Mouse (Mus musculus) heart, embryonic 10.5 days (tissue): ENCODE results near the gene Cib2. TPM values are rescaled to one million over a fixed set of nuclear protein-coding genes. Genes with fewer than 3 reads are reported as not detected.

Experiments
- DNase-seq: peaks from one replicate; pipeline ENCODE4 v3.0.0-alpha.2; 2017; ENCODE audit warnings: low spot score
- H3K27ac ChIP-seq: fragments of 300-500 bp; sonication (generic); 2 replicates; pipeline ENCODE4 v1.5.1; 2016; ENCODE audit warnings: mild to moderate bottlenecking
- H3K27me3 ChIP-seq: fragments of 300-500 bp; sonication (generic); 2 replicates; pipeline ENCODE4 v1.6.1; 2016; ENCODE audit warnings: mild to moderate bottlenecking; ENCODE audit not compliant: poor library complexity, insufficient read depth, severe bottlenecking
- H3K36me3 ChIP-seq: fragments of 300-500 bp; sonication (generic); 2 replicates; pipeline ENCODE4 v1.6.1; 2016; ENCODE audit warnings: mild to moderate bottlenecking, moderate library complexity
- H3K4me1 ChIP-seq: fragments of 300-500 bp; sonication (generic); 2 replicates; pipeline ENCODE4 v1.6.1; 2016; ENCODE audit warnings: mild to moderate bottlenecking
- H3K4me3 ChIP-seq: fragments of 300-500 bp; sonication (generic); 2 replicates; pipeline ENCODE4 v1.5.1; 2016; ENCODE audit warnings: mild to moderate bottlenecking, moderate library complexity
- H3K9me3 ChIP-seq: fragments of 300-500 bp; sonication (generic); 2 replicates; pipeline ENCODE4 v1.6.1; 2016; ENCODE audit warnings: mild to moderate bottlenecking, moderate library complexity
- WGBS: fragments of 180-500 bp; shearing (Covaris S2); methylation state at CpG from one replicate; pipeline ENCODE4 v1.1.7; 2016; 5-methylcytosine and 5-hydroxymethylcytosine counted together
- polyA plus RNA-seq: library from polyadenylated mRNA; unstranded; fragments of >200 nt; fragmentation: Nextera tagmentation; extraction: Ambion mirVana; gene quantifications from 2 replicates; pipeline ENCODE4 v1.2.1, GENCODE M21; 2016

Gene Cib2
- polyA plus RNA-seq, 1 experiment from 2014 or later: 5.5 TPM

GRCm38 (mm10) chr9:54571130-54571839 lies 11.3 kb upstream of the Cib2 start:
- Histone ChIP-seq H3K27me3 (no peaks in the 10 kb centered on the region), H3K4me3 (no peak overlapping the region), H3K9me3 (no peaks in the 10 kb centered on the region), H3K36me3 (no peaks in the 10 kb centered on the region), H3K27ac (no peak overlapping the region), H3K4me1 (no peaks in the 10 kb centered on the region)
- no peak for DNase-seq
- 80% methylated on average over 9 of the region's 9 CpGs for WGBS

GRCm38 (mm10) chr9:54568732-54569131 lies 8.7 kb upstream of the Cib2 start:
- Histone ChIP-seq H3K27ac (no peak overlapping the region), H3K36me3 (no peaks in the 10 kb centered on the region), H3K4me1 (no peaks in the 10 kb centered on the region), H3K4me3 (no peak overlapping the region), H3K27me3 (no peaks in the 10 kb centered on the region), H3K9me3 (no peaks in the 10 kb centered on the region)
- DNase-seq: no peak
- 40% methylated on average over 2 of the region's 2 CpGs for WGBS

GRCm38 (mm10) chr9:54566958-54567357 lies 6.9 kb upstream of the Cib2 start:
- 51% methylated on average over 4 of the region's 4 CpGs for WGBS
- Histone ChIP-seq H3K4me3 (no peak overlapping the region), H3K4me1 (no peaks in the 10 kb centered on the region), H3K36me3 (no peaks in the 10 kb centered on the region), H3K27ac (no peak overlapping the region), H3K9me3 (no peaks in the 10 kb centered on the region), H3K27me3 (no peaks in the 10 kb centered on the region)
- DNase-seq: no peak

DNA sequence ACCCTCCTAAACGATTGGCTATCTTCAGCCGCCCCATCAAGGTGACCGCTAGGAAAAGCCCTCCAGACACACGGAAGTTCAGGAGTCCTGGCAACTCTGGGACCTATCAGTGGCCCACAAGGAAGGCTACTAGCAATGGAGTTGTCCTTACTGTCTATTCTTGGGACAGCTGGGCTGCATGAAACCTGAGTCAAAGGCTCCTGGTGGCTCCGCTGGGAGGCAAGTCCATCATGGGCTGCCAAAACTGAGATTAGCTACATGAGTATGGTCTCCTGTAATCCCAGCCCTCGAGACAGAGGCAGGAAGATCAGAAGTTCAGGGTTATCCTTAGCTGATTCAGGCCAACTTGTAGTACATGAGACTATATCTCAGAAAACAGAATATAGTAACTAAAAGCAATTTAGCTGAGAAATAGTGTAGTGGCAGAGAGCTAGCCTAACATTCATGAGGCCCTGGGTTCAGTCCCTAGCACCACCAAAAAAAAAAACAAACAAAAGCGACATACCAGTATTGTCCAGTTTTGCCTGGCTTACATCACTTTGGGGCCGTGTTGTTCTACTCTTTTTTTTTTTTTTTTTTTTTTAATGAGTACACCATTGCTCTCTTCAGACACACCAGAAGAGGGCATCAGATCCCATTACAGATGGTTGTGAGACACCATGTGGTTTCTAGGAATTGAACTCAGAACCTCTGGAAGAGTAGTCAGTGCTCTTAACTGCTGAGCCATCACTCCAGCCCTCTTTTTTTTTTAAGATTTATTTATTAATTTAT lies 998 bp upstream of the Cib2 start:
- Histone ChIP-seq H3K36me3 (no peaks in the 10 kb centered on the region), H3K4me3 (no peak overlapping the region), H3K9me3 (no peaks in the 10 kb centered on the region), H3K4me1 (peaks cover 12% of the 10 kb centered on the region; the same call in 1 of the 2 replicates), H3K27ac (no peak overlapping the region), H3K27me3 (peaks cover 23% of the 10 kb centered on the region)
- WGBS: 82% methylated on average over 8 of the region's 8 CpGs
- no peak for DNase-seq

DNA sequence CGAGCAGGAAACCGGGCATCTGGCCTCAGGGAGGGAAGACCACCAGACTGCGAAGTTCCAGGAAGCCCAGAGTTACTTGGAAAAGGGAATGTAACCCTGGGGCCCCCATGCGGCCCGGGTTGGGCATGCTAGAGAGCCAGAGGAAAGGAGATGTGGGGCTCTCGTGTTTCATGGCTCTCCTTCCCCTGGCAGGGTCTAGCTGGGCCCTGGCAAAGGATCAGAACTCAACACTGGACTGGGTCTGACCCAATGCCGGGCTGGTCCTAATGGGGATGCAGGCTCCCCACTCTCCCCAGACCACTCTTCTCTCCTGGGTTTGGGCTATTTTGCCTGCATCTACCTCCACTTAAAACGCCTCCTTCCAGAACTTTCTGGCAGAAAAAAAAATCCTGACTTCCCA lies 1.3 kb downstream of the Cib2 start:
- H3K36me3 ChIP-seq: no peaks in the 10 kb centered on the region
- no peak overlapping the region for H3K4me3 ChIP-seq
- peaks cover 38% of the 10 kb centered on the region for H3K27me3 ChIP-seq
- DNase-seq: no peak
- H3K9me3 ChIP-seq: no peaks in the 10 kb centered on the region
- peaks cover 12% of the 10 kb centered on the region; the same call in 1 of the 2 replicates for H3K4me1 ChIP-seq
- no peak overlapping the region for H3K27ac ChIP-seq
- 69% methylated on average over 8 of the region's 8 CpGs for WGBS

GRCm38 (mm10) chr9:54555044-54555443 lies 5.0 kb downstream of the Cib2 start:
- no peak overlapping the region for H3K27ac ChIP-seq
- peaks cover 8% of the 10 kb centered on the region; the same call in 1 of the 2 replicates for H3K4me1 ChIP-seq
- no peaks in the 10 kb centered on the region for H3K36me3 ChIP-seq
- peaks cover 44% of the 10 kb centered on the region for H3K27me3 ChIP-seq
- DNase-seq: no peak
- H3K4me3 ChIP-seq: no peak overlapping the region
- WGBS: 60% methylated on average over 2 of the region's 2 CpGs
- no peaks in the 10 kb centered on the region for H3K9me3 ChIP-seq

- Histone ChIP-seq H3K27ac (no peak overlapping the region), H3K27me3 (peaks cover 22% of the 10 kb centered on the region), H3K4me3 (no peak overlapping the region), H3K36me3 (no peaks in the 10 kb centered on the region), H3K4me1 (no peaks in the 10 kb centered on the region), H3K9me3 (no peaks in the 10 kb centered on the region)
- DNase-seq: no peak
- WGBS: 14% methylated on average over 5 of the region's 5 CpGs
Observed at GRCm38 (mm10) chr9:54552409-54552808, 7.6 kb downstream of the Cib2 start.

DNA sequence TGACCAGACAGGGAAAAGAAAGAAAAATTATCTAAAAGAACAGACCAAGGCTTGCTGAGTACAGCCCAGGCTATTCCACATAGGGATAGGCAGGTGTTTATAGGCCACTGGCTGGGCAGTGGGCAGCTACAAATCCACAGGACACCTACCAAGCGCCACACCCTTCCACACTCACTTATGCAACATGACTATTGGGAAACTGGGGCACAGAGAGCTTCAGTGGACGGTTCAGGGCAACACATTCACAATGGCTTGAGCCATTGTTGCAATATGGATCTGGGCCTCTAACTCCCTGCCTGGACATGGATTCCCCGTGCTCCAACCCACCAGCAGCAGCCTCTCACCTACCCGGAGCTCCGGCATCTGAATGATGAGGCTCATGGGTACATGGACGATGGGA lies 10.6 kb downstream of the Cib2 start:
- H3K4me3 ChIP-seq: no peak overlapping the region
- H3K4me1 ChIP-seq: peaks cover 4% of the 10 kb centered on the region
- no peaks in the 10 kb centered on the region for H3K9me3 ChIP-seq
- no peaks in the 10 kb centered on the region for H3K36me3 ChIP-seq
- peaks cover 9% of the 10 kb centered on the region for H3K27me3 ChIP-seq
- no peak for DNase-seq
- whole genome bisulfite sequencing: 85% methylated on average over 6 of the region's 6 CpGs
- no peak overlapping the region for H3K27ac ChIP-seq

DNA sequence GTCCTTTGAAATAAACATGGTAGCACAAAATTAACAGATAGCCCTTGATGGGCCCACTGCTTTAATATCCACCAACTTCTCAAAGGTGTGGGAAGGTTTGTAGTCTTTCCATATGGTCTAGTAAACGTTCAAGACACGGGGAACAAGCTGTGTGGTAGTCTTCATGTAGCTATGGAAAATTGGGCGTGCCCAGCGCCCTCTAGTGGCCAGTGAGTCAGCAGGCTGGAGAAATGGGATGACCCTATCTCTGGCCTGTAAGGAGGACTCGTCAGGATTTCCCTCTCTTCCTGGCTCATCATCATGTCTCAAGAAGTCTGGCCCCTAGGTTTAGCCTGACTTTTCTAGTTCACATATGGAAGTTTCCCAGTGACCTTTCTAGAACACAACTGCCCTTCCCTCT lies 12.5 kb downstream of the Cib2 start:
- 25% methylated on average over 5 of the region's 5 CpGs for WGBS
- DNase-seq: peak; percentile 84

DNA sequence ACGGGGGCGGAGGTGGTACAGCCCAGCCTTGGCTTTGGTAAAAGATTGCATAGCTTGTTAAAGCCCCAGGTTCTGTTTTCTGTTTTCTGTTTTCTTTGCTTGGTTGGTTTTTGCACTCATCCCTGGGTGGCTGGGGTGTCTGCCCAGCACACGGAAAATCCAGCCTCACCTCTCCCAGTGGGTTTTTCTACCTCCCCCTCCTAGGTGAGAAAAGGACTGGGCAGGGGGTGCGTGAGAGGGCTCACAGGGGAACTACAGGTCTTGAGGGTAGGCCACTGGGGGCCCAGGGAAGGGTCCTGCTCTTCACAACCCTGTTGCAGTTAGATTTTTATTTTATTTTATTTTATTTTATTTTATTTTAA lies 15.1 kb downstream of the Cib2 start:
- peaks cover 4% of the 10 kb centered on the region for H3K4me1 ChIP-seq
- H3K36me3 ChIP-seq: no peaks in the 10 kb centered on the region
- no peak for DNase-seq
- no peaks in the 10 kb centered on the region; the same call in 1 of the 2 replicates for H3K27me3 ChIP-seq
- H3K27ac ChIP-seq: no peak overlapping the region
- no peak overlapping the region for H3K4me3 ChIP-seq
- H3K9me3 ChIP-seq: no peaks in the 10 kb centered on the region
- WGBS: 84% methylated on average over 4 of the region's 4 CpGs

More for the DNA sequence above, 12.5 kb downstream of the Cib2 start:
- H3K27ac ChIP-seq: no peak overlapping the region
- no peaks in the 10 kb centered on the region for H3K9me3 ChIP-seq
- H3K27me3 ChIP-seq: peaks cover 2% of the 10 kb centered on the region
- no peaks in the 10 kb centered on the region for H3K36me3 ChIP-seq
- peaks cover 4% of the 10 kb centered on the region for H3K4me1 ChIP-seq
- no peak overlapping the region for H3K4me3 ChIP-seq

DNA sequence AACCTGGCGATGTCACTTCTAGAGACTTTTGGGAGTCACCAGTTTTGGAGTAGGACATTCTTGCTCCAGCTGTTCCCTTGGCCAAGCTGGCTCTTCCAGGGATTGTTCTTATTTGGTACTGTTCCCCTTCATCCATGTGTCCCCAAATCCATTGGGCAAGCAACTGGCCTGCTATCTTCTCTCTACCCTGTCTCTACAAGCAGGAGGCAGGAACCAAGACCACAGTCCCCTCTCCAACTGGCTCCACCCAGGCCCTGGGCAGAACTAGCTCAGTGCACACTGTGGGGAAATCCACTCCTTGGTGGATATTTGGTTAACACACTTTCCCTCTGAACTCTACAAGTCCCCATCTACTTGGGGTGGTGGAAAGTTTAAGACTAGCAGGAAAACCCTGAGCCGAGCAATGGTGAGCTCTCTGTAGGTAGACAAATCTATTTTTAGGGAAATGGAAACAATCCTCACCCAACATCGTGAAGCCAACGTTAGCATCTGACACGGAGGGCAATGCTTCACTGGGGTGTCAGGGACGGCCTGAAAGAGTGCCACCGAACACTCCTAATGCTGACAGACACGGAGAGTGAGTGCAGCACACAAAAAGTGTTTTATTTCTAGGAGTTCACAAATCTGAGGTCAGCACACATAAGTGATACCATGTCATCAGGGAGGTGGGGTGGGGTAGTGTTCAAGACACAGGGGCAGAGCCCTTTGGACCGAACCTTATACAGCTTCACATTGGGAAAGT lies 15.6 kb downstream of the Cib2 start:
- Histone ChIP-seq H3K4me1 (peaks cover 4% of the 10 kb centered on the region), H3K4me3 (no peak overlapping the region), H3K27ac (no peak overlapping the region), H3K27me3 (no peaks in the 10 kb centered on the region), H3K36me3 (no peaks in the 10 kb centered on the region), H3K9me3 (no peaks in the 10 kb centered on the region)
- 78% methylated on average over 9 of the region's 9 CpGs for WGBS
- no peak for DNase-seq

DNA sequence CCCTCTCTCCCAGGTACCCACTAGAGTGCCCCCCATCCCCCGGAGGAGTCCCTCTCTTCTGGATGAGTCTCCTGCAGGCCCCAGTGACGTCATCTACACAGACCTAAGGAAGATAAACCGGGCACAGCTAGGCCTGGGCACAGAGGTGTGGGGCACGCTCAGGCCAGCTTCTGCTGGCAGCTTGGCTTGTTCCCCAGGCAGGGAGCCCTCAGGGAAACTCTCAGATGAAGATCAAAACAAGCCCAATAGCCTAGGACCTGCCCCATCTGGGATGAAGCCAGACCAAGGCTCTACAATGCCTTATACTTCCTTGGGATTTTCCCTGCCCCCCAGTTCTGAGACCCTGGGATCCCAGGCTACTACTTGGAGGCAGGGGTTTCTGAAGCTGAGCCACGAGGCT lies 19.2 kb downstream of the Cib2 start:
- DNase-seq: no peak

DNA sequence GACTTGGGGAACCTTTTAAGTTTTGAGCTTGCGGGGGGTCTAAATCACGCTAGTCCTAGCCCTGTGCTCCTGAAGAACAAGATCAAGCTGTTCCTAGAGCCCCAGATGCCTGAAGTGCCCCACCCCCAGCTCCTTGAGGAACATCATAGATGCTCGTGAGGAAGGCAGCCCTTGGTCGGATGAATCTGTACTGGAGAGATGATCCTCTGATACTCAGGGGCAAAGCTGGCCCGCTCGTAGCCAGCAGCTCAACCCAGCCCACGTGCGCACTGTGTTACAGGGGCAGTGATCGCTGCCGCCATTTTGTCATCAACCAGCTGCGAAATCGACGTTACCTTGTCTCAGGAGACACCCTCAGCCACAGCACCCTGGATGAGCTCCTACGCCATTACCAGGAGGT lies 21.3 kb downstream of the Cib2 start, which contains the start of gene Sh2d7:
Gene Sh2d7 (plus strand): TSS at position 301 of the 400 bp plus-strand sequence.
- Histone ChIP-seq H3K4me3 (no peak within 1 kb of the TSS), H3K27me3 (peaks cover 7% of the 10 kb centered on the region; the same call in 1 of the 2 replicates), H3K4me1 (peaks cover 5% of the 10 kb centered on the region; the same call in 1 of the 2 replicates), H3K9me3 (no peaks in the 10 kb centered on the region), H3K36me3 (no peaks in the 10 kb centered on the region), H3K27ac (no peak within 1 kb of the TSS)
- WGBS: 89% methylated on average over 14 of the region's 14 CpGs
- no peak for DNase-seq

More for the DNA sequence above, 19.2 kb downstream of the Cib2 start:
- 68% methylated on average over 5 of the region's 5 CpGs for WGBS
- no peaks in the 10 kb centered on the region for H3K9me3 ChIP-seq
- no peaks in the 10 kb centered on the region for H3K36me3 ChIP-seq
- H3K4me1 ChIP-seq: no peaks in the 10 kb centered on the region
- no peak overlapping the region for H3K27ac ChIP-seq
- H3K27me3 ChIP-seq: peaks cover 2% of the 10 kb centered on the region; the same call in 1 of the 2 replicates
- H3K4me3 ChIP-seq: no peak overlapping the region
